Mouse (Mus musculus) neutrophil, adult 65 days (primary cell): Measurements from ENCODE around the gene Col1a2. TPM values are rescaled to one million over a fixed set of nuclear protein-coding genes. Genes with fewer than 3 reads are reported as not detected.

ENCODE experiments used
- total RNA-seq: library from RNA; stranded (reverse); gene quantifications from 2 replicates; pipeline ENCODE4 v1.2.4, GENCODE M21; 2023

The Col1a2 gene
- 68.6 and 84.2 TPM in 2 replicates for total RNA-seq

DNA sequence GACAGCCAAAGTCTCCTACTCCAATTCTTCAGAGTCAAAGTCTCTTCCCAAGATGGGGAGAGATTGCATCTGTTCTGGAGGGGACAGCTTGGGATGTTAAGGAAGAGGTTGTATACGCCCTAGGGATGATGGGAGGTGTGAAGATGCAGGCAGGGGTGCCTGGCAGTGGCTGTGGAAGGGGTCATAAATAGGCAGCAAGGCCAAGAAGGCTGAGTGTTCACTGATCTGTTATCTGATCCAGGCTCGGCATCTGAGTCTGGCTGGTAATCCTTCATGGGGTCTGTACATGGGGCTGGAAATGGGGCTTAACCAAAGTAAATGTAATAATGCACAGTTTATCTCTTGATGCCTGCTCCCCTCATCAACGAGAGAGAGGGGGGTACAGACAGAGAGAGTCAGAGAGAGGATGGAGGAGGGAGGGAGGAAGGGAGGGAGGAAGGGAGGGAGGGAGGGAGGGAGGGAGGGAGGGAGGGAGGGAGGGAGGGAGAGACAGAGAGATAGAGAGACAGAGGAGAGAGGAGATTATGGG lies at the start of gene Col1a2:
TSS of gene Col1a2 (plus strand) at position 212 of the 529 bp plus-strand sequence.

Other genes starting within 250 kb of the Col1a2 start
- 12.9 and 15.8 TPM in 2 replicates for gene Casd1, start 96.0 kb downstream of the Col1a2 start, total RNA-seq
- 0.70 TPM in 1 of 2 replicates, not detected in the other for gene Sgce, start 242.4 kb downstream of the Col1a2 start, total RNA-seq
- gene Peg10, start 242.5 kb downstream of the Col1a2 start, total RNA-seq = 0.05 and 0.06 TPM in 2 replicates